Mouse (Mus musculus): Measurements from ENCODE around the gene 2210016L21Rik. TPM values are rescaled to one million over a fixed set of nuclear protein-coding genes. Genes with fewer than 3 reads are reported as not detected.
A peak's percentile ranks its signal among the peaks of the same experiment; 100 is the strongest.
"Not testable (repeated sequence)": the region's sequence is repeated elsewhere in the genome, so short reads cannot be mapped to it uniquely, and the experiment has no call there.

2210016L21Rik gene
- polyA plus RNA-seq, 1 experiment from 2014 or later: 57.7 TPM

DNA sequence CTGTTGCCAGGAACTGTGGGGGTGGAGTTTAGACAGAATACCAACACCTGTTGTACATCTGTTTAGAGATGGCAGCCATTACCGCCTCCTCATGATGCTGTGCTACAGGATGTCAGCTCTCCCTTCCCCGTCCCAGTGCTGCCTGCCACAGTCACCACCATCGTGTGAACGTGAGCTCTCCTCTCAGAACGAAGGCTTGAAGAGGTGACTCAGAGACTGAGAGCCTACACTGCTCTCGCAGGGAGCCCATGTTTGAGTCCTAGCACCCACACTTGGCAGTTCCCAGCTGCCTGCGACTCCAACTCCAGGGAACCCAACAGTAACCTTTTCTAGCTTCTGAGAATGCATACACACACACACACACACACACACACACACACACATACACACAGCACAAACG lies 27.1 kb upstream of the 2210016L21Rik start:
- Histone ChIP-seq H3K27ac (ENCODE audit: low read depth) (no peak overlapping the region), H3K4me3 (ENCODE audit: low read depth, low read length) (no peak overlapping the region), H3K27me3 (replicated peaks; ENCODE audit: control insufficient read depth, insufficient read depth, low read length) (no peaks in the 10 kb centered on the region), H3K4me2 (ENCODE audit: low read length) (no peak overlapping the region), H3K9me3 (ENCODE audit: control insufficient read depth, low read length) (no peaks in the 10 kb centered on the region), H3K36me3 (ENCODE audit: control insufficient read depth, insufficient read depth, low read length) (no peaks in the 10 kb centered on the region), H3K4me1 (replicated peaks; ENCODE audit: control insufficient read depth, insufficient read depth, low read length) (no peaks in the 10 kb centered on the region), H3K9ac (ENCODE audit: low read length) (no peak overlapping the region)
- ATAC-seq (replicated peaks; ENCODE audit: low FRiP score, low TSS enrichment, low read depth) (no peak), DNase-seq (ENCODE audit: low spot score) (no peak)
- WGBS: 59% methylated on average over 8 of the region's 8 CpGs

DNA sequence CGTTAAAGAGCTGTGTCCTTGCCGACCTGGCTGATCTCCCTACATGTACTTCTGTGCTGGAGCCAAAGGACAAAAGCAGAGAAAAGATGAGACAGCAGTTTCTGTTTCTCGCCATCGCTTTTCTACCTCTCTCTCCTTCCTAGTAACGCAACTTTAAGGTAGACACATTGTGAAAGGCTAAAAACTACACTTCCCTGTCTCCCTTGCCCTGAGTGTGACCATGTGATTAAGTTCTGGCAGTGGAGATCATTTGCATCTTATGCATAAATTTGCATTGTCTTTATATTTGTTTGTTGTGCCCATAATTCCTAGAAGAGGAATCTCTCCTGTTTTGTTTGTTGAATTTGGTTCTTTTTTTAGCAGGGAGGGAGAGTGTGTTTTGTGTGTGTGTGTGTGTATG lies 26.1 kb upstream of the 2210016L21Rik start:
- Histone ChIP-seq H3K27ac (ENCODE audit: low read depth) (no peak overlapping the region), H3K4me2 (ENCODE audit: low read length) (no peak overlapping the region), H3K9me3 (ENCODE audit: control insufficient read depth, low read length) (no peaks in the 10 kb centered on the region), H3K4me3 (ENCODE audit: low read depth, low read length) (no peak overlapping the region), H3K9ac (ENCODE audit: low read length) (no peak overlapping the region), H3K27me3 (replicated peaks; ENCODE audit: control insufficient read depth, insufficient read depth, low read length) (no peaks in the 10 kb centered on the region), H3K4me1 (replicated peaks; ENCODE audit: control insufficient read depth, insufficient read depth, low read length) (no peaks in the 10 kb centered on the region), H3K36me3 (ENCODE audit: control insufficient read depth, insufficient read depth, low read length) (no peaks in the 10 kb centered on the region)
- no peak for ATAC-seq (replicated peaks; ENCODE audit: low FRiP score, low TSS enrichment, low read depth)
- WGBS: 76% methylated on average over 5 of the region's 5 CpGs
- DNase-seq (ENCODE audit: low spot score): no peak

DNA sequence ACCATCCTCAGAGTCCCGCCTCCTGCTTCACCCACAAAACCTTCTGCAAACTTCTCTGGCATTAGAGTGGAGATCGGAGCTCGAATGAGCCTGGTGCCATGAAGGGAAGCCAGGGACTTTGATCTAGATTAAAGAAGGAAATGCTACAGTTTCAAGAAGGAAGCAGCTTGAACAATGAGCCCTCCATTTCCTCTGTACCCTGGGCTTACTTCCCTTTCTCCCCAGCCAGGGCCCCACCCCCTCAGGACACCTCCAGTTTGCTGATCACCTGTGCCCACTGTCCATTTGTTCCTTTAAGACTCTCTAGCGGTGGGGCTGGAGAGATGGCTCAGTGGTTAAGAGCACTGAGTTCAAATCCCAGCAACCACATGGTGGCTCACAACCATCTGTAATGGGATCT lies 25.2 kb upstream of the 2210016L21Rik start:
- ATAC-seq (replicated peaks; ENCODE audit: low FRiP score, low TSS enrichment, low read depth) (no peak), DNase-seq (ENCODE audit: low spot score) (no peak)
- 85% methylated on average over 4 of the region's 4 CpGs for WGBS
- Histone ChIP-seq H3K4me2 (ENCODE audit: low read length) (no peak overlapping the region), H3K36me3 (ENCODE audit: control insufficient read depth, insufficient read depth, low read length) (no peaks in the 10 kb centered on the region), H3K27me3 (replicated peaks; ENCODE audit: control insufficient read depth, insufficient read depth, low read length) (no peaks in the 10 kb centered on the region), H3K4me3 (ENCODE audit: low read depth, low read length) (no peak overlapping the region), H3K4me1 (replicated peaks; ENCODE audit: control insufficient read depth, insufficient read depth, low read length) (no peaks in the 10 kb centered on the region), H3K9ac (ENCODE audit: low read length) (no peak overlapping the region), H3K9me3 (ENCODE audit: control insufficient read depth, low read length) (no peaks in the 10 kb centered on the region), H3K27ac (ENCODE audit: low read depth) (no peak overlapping the region)

DNA sequence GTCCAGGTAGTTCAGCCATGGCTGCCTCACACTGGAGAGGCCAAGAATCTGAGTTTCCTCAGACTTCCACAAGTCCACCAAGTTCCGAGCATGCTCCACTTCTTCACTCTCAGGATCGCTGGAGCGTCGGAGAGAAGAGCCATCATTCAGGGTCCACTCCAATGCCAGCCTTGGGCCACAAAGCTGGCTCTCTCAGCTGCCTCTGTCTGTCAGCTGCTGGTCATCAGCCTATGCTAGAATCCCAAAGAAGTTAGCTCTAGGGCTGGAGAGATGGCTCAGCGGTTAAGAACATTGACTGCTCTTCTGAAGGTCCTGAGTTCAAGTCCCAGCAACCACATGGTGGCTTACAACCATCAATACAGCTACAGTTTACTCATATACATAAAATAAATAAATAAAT lies 24.6 kb upstream of the 2210016L21Rik start:
- H3K27ac ChIP-seq (ENCODE audit: low read depth); H3K9me3 ChIP-seq (ENCODE audit: control insufficient read depth, low read length); H3K27me3 ChIP-seq (replicated peaks; ENCODE audit: control insufficient read depth, insufficient read depth, low read length); ATAC-seq (replicated peaks; ENCODE audit: low FRiP score, low TSS enrichment, low read depth); H3K4me1 ChIP-seq (replicated peaks; ENCODE audit: control insufficient read depth, insufficient read depth, low read length); H3K4me3 ChIP-seq (ENCODE audit: low read depth, low read length); DNase-seq (ENCODE audit: low spot score); H3K9ac ChIP-seq (ENCODE audit: low read length); H3K4me2 ChIP-seq (ENCODE audit: low read length); H3K36me3 ChIP-seq (ENCODE audit: control insufficient read depth, insufficient read depth, low read length): not testable (repeated sequence)
- WGBS: 93% methylated on average over 5 of the region's 5 CpGs

DNA sequence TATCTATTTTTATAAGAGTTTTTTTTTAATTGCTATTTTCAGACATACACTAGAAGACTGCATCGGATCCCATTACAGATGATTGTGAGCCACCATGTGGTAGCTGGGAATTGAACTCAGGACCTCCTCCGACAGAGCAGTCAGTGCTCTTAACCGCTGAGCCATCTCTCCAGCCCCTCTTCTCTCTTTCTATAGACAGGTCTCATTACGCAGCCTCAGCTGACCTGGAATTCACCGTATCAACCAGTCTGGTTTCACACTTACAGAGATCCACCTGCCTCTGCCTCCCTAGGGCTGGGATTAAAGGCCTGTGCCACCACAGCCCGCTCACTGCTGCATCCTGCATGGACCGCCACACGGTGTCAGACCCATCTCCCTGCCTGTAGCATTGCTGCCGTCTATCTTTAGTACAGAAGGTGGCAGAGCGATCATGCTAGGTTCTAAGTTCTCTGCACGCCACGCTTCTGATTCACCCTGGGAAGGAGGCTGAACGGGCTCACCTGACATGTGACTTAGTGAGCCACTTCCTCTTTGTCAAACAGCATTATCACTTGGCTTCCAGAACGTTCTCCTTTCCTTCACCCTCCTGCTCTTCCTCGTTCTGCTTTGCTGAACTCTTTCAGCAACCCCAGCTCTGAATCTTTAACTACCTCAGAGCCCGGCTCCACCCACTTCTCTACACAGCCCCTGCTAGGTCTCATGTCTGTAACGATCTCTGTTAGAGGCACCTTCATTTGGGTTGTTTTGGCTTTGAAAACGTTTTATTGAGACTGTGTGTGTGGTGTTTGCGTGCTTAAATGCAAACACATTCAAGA lies 20.2 kb upstream of the 2210016L21Rik start:
- no peak overlapping the region for H3K4me2 ChIP-seq (ENCODE audit: low read length)
- H3K27ac ChIP-seq (ENCODE audit: low read depth): no peak overlapping the region

GRCm38 (mm10) chr5:114922366-114922731 lies 19.6 kb upstream of the 2210016L21Rik start:
- Histone ChIP-seq H3K9me3 (ENCODE audit: control insufficient read depth, low read length) (peaks cover 3% of the 10 kb centered on the region; the same call in 1 of the 2 replicates), H3K4me2 (ENCODE audit: low read length) (no peak overlapping the region; the same call in 1 of the 2 replicates), H3K36me3 (ENCODE audit: control insufficient read depth, insufficient read depth, low read length) (no peaks in the 10 kb centered on the region), H3K9ac (ENCODE audit: low read length) (no peak overlapping the region), H3K4me1 (replicated peaks; ENCODE audit: control insufficient read depth, insufficient read depth, low read length) (peaks cover 8% of the 10 kb centered on the region; the same call in 1 of the 2 replicates), H3K27me3 (replicated peaks; ENCODE audit: control insufficient read depth, insufficient read depth, low read length) (no peaks in the 10 kb centered on the region), H3K27ac (ENCODE audit: low read depth) (no peak overlapping the region), H3K4me3 (ENCODE audit: low read depth, low read length) (no peak overlapping the region)
- WGBS: 66% methylated on average over 10 of the region's 10 CpGs
- DNase-seq (ENCODE audit: low spot score) (no peak), ATAC-seq (replicated peaks; ENCODE audit: low FRiP score, low TSS enrichment, low read depth) (no peak)

More for the DNA sequence above, 20.2 kb upstream of the 2210016L21Rik start:
- WGBS: 73% methylated on average over 19 of the region's 19 CpGs
- no peak overlapping the region for H3K9ac ChIP-seq (ENCODE audit: low read length)
- no peaks in the 10 kb centered on the region for H3K27me3 ChIP-seq (replicated peaks; ENCODE audit: control insufficient read depth, insufficient read depth, low read length)
- no peak overlapping the region for H3K4me3 ChIP-seq (ENCODE audit: low read depth, low read length)
- no peak for DNase-seq (ENCODE audit: low spot score)
- H3K36me3 ChIP-seq (ENCODE audit: control insufficient read depth, insufficient read depth, low read length): no peaks in the 10 kb centered on the region
- peaks cover 8% of the 10 kb centered on the region; the same call in 1 of the 2 replicates for H3K4me1 ChIP-seq (replicated peaks; ENCODE audit: control insufficient read depth, insufficient read depth, low read length)
- H3K9me3 ChIP-seq (ENCODE audit: control insufficient read depth, low read length): peaks cover 3% of the 10 kb centered on the region; the same call in 1 of the 2 replicates
- no peak for ATAC-seq (replicated peaks; ENCODE audit: low FRiP score, low TSS enrichment, low read depth)

GRCm38 (mm10) chr5:114922998-114923473 lies 18.9 kb upstream of the 2210016L21Rik start, which contains the start of gene Oasl1:
TSS of gene Oasl1 (plus strand) at chr5:114923240.
- peak within 1 kb of the TSS; percentile 61 for H3K4me2 ChIP-seq (ENCODE audit: low read length)
- 16% methylated on average over 15 of the region's 15 CpGs for WGBS
- DNase-seq (ENCODE audit: low spot score): peak; percentile 85
- H3K36me3 ChIP-seq (ENCODE audit: control insufficient read depth, insufficient read depth, low read length): no peaks in the 10 kb centered on the region
- H3K27me3 ChIP-seq (replicated peaks; ENCODE audit: control insufficient read depth, insufficient read depth, low read length): no peaks in the 10 kb centered on the region
- peaks cover 8% of the 10 kb centered on the region; the same call in 1 of the 2 replicates for H3K4me1 ChIP-seq (replicated peaks; ENCODE audit: control insufficient read depth, insufficient read depth, low read length)
- ATAC-seq (replicated peaks; ENCODE audit: low FRiP score, low TSS enrichment, low read depth): peak; percentile 58; the same call in 1 of the 2 replicates
- no peak within 1 kb of the TSS; the same call in 1 of the 2 replicates for H3K27ac ChIP-seq (ENCODE audit: low read depth)
- peak within 1 kb of the TSS; percentile 35 for H3K4me3 ChIP-seq (ENCODE audit: low read depth, low read length)
- H3K9me3 ChIP-seq (ENCODE audit: control insufficient read depth, low read length): peaks cover 3% of the 10 kb centered on the region; the same call in 1 of the 2 replicates
- H3K9ac ChIP-seq (ENCODE audit: low read length): peak within 1 kb of the TSS; percentile 39

DNA sequence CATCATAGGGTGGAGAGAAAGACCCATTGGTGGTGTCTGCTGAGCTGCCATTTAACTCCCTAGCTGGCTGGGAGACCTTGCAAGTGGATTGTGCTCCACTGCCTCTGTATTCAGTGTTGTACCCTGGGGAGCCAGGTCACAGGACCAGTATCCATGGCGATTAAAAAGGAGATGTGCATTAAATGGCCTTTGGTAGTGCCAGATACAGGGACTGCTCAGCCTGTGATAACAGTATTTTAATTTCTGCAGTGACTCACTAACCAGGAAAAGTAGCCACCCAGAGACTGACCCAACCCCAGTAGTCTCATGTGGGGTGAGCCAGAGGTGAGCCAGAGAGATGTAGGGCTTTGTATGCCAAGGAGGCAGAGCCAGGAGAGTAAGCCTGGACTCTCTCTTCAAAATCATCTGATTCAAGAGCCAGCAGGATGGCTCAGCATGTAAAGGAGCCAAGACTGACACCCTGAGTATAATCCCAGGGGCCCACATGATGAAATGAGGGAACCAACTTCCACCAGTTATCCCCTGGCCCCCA lies 15.7 kb upstream of the 2210016L21Rik start:
- no peak for DNase-seq (ENCODE audit: low spot score)
- no peak overlapping the region for H3K4me3 ChIP-seq (ENCODE audit: low read depth, low read length)
- no peaks in the 10 kb centered on the region for H3K36me3 ChIP-seq (ENCODE audit: control insufficient read depth, insufficient read depth, low read length)
- no peak overlapping the region for H3K9ac ChIP-seq (ENCODE audit: low read length)
- H3K9me3 ChIP-seq (ENCODE audit: control insufficient read depth, low read length): peaks cover 3% of the 10 kb centered on the region; the same call in 1 of the 2 replicates
- H3K27ac ChIP-seq (ENCODE audit: low read depth): no peak overlapping the region
- WGBS: 75% methylated on average over 1 of the region's 1 CpGs
- ATAC-seq (replicated peaks; ENCODE audit: low FRiP score, low TSS enrichment, low read depth): no peak
- no peaks in the 10 kb centered on the region for H3K27me3 ChIP-seq (replicated peaks; ENCODE audit: control insufficient read depth, insufficient read depth, low read length)
- H3K4me1 ChIP-seq (replicated peaks; ENCODE audit: control insufficient read depth, insufficient read depth, low read length): peaks cover 8% of the 10 kb centered on the region; the same call in 1 of the 2 replicates
- no peak overlapping the region for H3K4me2 ChIP-seq (ENCODE audit: low read length)
